Mouse (Mus musculus) lung, adult 2 months (tissue): Measurements from ENCODE around the gene Plod3.

Experiments
- CTCF ChIP-seq: fragments of 200-500 bp; IDR thresholded peaks from 2 replicates; pipeline ENCODE4 v1.5.1; 2011; ENCODE audit warnings: mild to moderate bottlenecking, low read length, control low read depth; ENCODE audit not compliant: insufficient read depth
- POLR2A ChIP-seq: fragments of 200-500 bp; IDR thresholded peaks from 2 replicates; pipeline ENCODE4 v1.6.1; 2011; ENCODE audit warnings: low read depth, mild to moderate bottlenecking, control low read depth, low read length, borderline replicate concordance; ENCODE audit errors: extremely low read depth

DNA sequence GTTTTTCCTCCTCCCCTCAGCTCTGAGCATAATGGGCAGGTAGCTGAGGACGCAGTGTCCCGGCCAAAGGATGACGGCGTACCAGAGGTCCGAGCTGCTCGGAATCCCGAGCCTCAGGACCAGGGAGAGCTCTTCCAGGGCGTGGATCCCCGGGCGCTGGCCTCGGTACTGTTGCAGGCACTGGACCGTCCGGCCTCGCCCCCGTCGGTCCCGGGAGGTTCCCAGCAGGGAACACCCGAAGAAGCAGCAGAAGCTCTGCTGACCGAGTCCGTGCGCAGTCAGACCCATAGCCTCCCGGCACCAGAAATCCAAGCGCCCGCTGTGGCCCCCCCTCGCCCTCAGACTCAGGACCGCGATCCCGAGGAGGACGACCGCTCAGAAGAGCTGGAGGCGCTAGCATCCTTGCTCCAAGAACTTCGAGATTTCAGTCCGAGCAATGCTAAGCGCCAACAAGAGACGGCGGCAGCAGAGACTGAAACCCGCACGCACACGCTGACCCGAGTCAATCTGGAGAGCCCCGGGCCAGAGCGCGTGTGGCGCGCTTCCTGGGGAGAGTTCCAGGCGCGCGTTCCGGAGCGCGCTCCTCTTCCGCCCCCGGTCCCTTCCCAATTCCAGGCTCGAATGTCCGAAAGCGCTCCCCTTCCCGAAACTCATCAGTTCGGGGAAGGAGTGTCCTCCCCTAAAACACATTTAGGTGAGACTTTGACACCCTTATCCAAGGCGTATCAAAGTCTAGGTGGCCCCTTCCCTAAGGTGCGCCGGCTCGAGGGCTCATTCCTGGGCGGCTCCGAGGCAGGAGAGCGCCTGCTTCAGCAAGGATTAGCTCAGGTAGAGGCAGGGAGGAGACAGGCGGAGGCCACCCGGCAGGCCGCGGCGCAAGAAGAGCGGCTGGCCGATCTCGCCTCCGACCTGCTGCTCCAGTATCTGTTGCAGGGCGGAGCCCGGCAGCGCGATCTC is 44.5 kb downstream of the Plod3 start:
- TF ChIP-seq POLR2A (no peak), CTCF (no peak)
